Mouse (Mus musculus): ENCODE measurements at regions not wholly inside any gene's neighbourhood (a gene's known extent, or its start where the extent isn't known, plus 50 kb on each side); places are given as distances from the start of the nearest gene placed in this dataset.

DNA sequence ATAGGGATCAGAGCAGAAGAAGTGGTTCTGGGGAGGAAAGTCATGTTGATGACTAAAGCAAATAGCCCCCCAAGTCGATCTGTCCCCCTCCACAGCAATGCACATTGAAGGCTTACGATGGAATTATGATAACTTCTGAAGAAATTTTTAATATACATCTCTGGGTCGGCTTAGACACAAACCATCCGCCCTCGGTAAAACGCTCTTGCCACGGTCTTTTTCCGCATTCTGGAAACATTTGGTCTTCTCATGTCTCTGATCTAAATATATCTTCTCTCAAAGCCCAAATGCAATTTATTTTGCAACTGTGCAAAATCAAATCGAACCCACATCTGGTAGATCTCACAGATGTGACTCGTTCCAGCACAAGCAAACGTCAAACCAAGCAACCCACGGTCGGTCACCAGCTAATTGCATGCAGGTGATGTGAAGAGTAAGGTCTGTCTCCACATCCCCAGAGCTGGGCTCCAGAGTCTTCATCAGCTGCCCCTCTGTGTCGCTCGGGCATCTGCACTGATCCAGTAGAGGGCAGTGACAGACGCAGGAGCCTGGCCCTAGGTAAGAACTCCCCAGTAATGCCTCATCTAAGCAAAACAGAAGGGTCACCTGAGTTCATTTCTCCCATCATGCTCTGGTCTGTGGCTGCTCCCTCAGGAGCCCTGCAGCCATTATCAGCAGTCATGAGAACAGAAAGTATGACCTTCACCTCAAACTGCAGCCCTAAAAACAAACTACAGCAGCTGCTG, 79.5 kb upstream of the Gm47985 start:
- TF ChIP-seq POLR2A (IDR thresholded peaks at IDR 0.05; ENCODE audit: control insufficient read depth, low read depth, low read length) (no peak), CTCF (IDR thresholded peaks at IDR 0.05; ENCODE audit: control insufficient read depth, insufficient read depth, insufficient replicate concordance, low read depth, low read length) (peak; percentile 4; the same call in 1 of the 2 replicates)
